Mouse (Mus musculus) bone marrow, adult 2 months (tissue): ENCODE measurements at regions not wholly inside any gene's neighbourhood (a gene's known extent, or its start where the extent isn't known, plus 50 kb on each side); places are given as distances from the start of the nearest gene placed in this dataset.

Source experiments
- H3K27ac ChIP-seq: fragments of 200-500 bp; 2 replicates; pipeline ENCODE4 v1.5.1; 2012; ENCODE audit warnings: low read depth, mild to moderate bottlenecking, control low read depth, inconsistent platforms, low read length; ENCODE audit not compliant: control insufficient read depth, poor library complexity, insufficient read depth
- H3K4me1 ChIP-seq: fragments of 200-500 bp; 2 replicates; pipeline ENCODE4 v1.6.1; 2011; ENCODE audit warnings: low read length; ENCODE audit not compliant: control insufficient read depth, insufficient read depth
- H3K4me3 ChIP-seq: fragments of 200-500 bp; replicated peaks from 2 replicates; pipeline ENCODE3; 2011; ENCODE audit warnings: mild to moderate bottlenecking, low read depth, low read length, control low read depth; ENCODE audit not compliant: control insufficient read depth
- CTCF ChIP-seq: fragments of 200-500 bp; IDR thresholded peaks from 2 replicates; pipeline ENCODE4 v1.5.1; 2011; ENCODE audit warnings: low read length, control low read depth; ENCODE audit not compliant: control insufficient read depth, insufficient read depth
- POLR2A ChIP-seq: fragments of 200-500 bp; IDR thresholded peaks from 2 replicates; pipeline ENCODE4 v1.6.1; 2011; ENCODE audit warnings: low read depth, mild to moderate bottlenecking, control low read depth, low read length, borderline replicate concordance; ENCODE audit not compliant: control insufficient read depth
- WGBS: fragments of 180-500 bp; shearing (Covaris S2); methylation state at CpG from one replicate; pipeline ENCODE4 v1.1.7; 2018; 5-methylcytosine and 5-hydroxymethylcytosine counted together

DNA sequence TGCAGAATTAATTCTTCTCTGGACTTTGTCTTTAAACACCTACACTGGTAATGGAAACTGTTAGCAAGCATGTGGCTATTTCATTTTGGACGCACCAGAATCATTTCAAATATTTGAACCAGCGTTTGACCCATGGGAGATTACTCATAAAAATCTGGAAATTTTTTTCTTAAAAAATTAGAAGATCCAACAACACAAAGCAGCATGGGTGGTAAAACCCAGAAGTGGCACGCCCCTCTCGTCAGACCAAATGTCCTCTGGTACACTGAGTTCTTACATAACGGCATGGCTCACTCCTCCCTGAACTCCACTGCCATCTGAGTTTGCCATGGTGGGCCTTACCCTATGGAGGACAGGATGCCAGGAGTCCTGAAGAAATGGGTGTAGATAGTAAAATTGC lies 166.3 kb upstream of the Clint1 start:
- Histone ChIP-seq H3K4me3 (no peak overlapping the region), H3K27ac (no peak overlapping the region), H3K4me1 (no peaks in the 10 kb centered on the region)
- TF ChIP-seq CTCF, result no peak
- TF ChIP-seq POLR2A, result no peak
- 76% methylated on average over 5 of the region's 5 CpGs for WGBS

GRCm38 (mm10) chr11:45693206-45693605 lies 158.6 kb upstream of the Clint1 start:
- H3K27ac ChIP-seq, result no peak overlapping the region
- 44% methylated on average over 6 of the region's 6 CpGs for WGBS
- no peaks in the 10 kb centered on the region for H3K4me1 ChIP-seq
- no peak for TF ChIP-seq POLR2A
- TF ChIP-seq CTCF, result no peak
- H3K4me3 ChIP-seq, result no peak overlapping the region

DNA sequence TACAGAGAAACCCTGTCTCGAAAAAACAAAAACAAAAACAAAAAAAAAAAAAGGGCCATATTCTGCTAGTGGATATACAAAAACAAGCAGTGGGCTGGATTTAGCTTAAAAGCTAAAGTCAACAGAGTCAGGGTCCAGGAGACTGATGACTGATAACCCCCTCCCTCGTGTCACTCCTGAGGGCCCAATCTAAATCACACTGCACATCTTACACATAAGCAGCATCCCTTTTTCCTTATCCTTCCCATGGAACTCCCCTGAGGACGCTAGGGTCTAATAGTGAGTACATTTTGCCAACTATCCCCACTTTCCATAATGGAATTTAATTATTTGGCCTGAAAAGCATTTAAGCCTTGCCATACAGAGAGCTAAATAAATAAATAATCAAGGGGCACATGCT lies 150.3 kb upstream of the Clint1 start:
- Histone ChIP-seq H3K27ac (no peak overlapping the region), H3K4me3 (no peak overlapping the region), H3K4me1 (no peaks in the 10 kb centered on the region)
- TF ChIP-seq POLR2A (no peak), CTCF (no peak)
- 70% methylated on average over 3 of the region's 3 CpGs for WGBS

DNA sequence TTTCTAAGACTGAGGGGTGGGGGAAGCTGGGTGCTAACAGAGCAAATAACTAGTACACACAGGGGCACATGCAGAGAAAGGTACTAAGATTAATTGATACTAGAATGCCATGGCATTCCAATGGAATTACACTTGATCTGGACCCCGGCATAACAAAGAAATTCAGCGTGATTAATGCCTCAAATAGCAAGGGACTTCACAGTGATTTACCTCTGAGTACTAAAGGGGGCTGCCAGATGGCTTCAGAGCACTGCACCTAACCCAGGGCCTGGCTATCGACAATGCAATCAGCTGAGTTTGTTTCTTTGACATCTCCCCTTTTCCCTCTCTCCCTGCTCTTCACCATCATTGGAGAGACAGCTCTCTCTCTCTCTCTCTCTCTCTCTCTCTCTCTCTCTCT lies 148.9 kb upstream of the Clint1 start:
- H3K27ac ChIP-seq, result no peak overlapping the region
- 71% methylated on average over 3 of the region's 3 CpGs for WGBS
- H3K4me3 ChIP-seq, result no peak overlapping the region
- TF ChIP-seq CTCF (no peak), POLR2A (no peak)
- H3K4me1 ChIP-seq, result no peaks in the 10 kb centered on the region

DNA sequence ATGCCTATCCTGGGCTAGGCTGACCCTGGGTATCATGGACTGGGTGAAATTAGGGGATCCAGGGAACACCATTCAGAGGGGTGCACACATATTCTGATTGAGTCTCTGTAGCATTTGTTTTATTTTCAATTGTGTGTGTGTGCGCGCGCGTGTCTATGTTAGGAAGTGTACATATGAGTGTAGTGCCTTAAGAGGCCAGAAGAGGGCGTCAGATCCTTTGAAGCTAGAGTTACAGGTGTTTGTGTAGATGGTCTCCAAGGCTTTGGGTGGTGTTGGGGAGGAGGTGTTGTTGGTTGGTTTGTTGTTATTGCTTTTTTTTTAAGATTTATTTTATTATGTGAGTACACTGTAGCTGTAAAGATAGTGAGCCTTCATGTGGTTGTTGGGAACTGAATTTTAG lies 147.4 kb upstream of the Clint1 start:
- 68% methylated on average over 5 of the region's 5 CpGs for WGBS
- no peaks in the 10 kb centered on the region for H3K4me1 ChIP-seq

GRCm38 (mm10) chr11:45718630-45719029 lies 133.2 kb upstream of the Clint1 start:
- H3K27ac ChIP-seq, result no peak overlapping the region
- 28% methylated on average over 2 of the region's 2 CpGs for WGBS
- TF ChIP-seq POLR2A (no peak), CTCF (no peak)
- H3K4me1 ChIP-seq, result no peaks in the 10 kb centered on the region; the same call in 1 of the 2 replicates
- no peak overlapping the region for H3K4me3 ChIP-seq

More for the DNA sequence above, 147.4 kb upstream of the Clint1 start:
- TF ChIP-seq CTCF, result no peak
- TF ChIP-seq POLR2A, result no peak
- H3K4me3 ChIP-seq, result no peak overlapping the region
- no peak overlapping the region for H3K27ac ChIP-seq

- WGBS, result 80% methylated on average over 6 of the region's 6 CpGs
- Histone ChIP-seq H3K4me1 (no peaks in the 10 kb centered on the region; the same call in 1 of the 2 replicates), H3K27ac (no peak overlapping the region), H3K4me3 (no peak overlapping the region)
- TF ChIP-seq CTCF (no peak), POLR2A (no peak)
Measured at GRCm38 (mm10) chr11:45719821-45720220, 132.0 kb upstream of the Clint1 start.

DNA sequence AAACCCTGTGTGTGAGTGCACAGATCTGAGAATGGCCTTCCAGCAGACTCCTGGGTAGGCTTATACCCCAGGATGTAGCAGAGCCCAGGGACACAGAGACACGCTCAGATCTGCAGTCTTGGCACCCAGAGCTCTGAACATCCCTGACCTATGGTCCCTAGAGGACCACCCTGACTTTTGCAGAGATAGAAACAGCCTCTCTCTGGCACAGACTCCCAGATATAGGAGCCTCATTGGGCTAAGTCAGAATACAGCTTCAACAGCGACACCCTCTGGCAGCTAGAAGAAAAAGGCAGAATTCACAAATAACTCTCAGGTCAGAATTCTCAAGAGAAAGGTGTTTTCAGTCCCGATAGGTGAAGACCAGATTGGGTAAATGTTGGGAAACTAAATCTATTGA lies 115.3 kb upstream of the Clint1 start:
- Histone ChIP-seq H3K4me1 (no peaks in the 10 kb centered on the region), H3K27ac (no peak overlapping the region), H3K4me3 (no peak overlapping the region)
- 61% methylated on average over 3 of the region's 3 CpGs for WGBS
- TF ChIP-seq POLR2A (no peak), CTCF (no peak)

GRCm38 (mm10) chr11:45738331-45738730 lies 113.5 kb upstream of the Clint1 start:
- Histone ChIP-seq H3K4me1 (no peaks in the 10 kb centered on the region), H3K4me3 (no peak overlapping the region), H3K27ac (no peak overlapping the region)
- 80% methylated on average over 6 of the region's 6 CpGs for WGBS
- TF ChIP-seq CTCF (no peak), POLR2A (no peak)
